ENCODE assay signal across 18 mouse cellular contexts in the genomic region with DNA sequence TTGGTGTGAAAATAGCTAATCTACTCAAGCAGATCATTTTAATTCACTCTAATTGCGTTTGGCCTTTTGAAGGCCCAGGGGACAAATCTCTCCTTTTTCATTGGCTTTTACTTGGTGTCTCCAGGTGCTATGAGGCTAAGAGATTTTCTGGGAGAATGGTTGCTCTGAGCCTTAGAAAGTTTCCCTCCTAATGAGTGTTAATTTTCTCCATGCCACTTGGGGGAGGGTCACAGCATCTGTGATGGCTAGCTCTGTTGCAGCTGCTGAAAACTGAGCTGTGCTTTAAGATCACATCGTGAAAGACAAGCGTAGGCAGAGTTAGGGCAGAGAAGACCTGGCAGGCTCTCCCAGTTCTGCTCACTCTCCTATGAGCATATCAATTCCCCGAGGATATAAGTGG. TPM values are rescaled to one million over a fixed set of nuclear protein-coding genes. Genes with fewer than 3 reads are reported as not detected.
A peak's percentile ranks its signal among the peaks of the same experiment; 100 is the strongest.
DNase-seq lines count a peak whose midpoint lies in the region; ATAC-seq and TF ChIP-seq lines count a peak whose summit lies in the region.
"Had no signal": no experiment of that assay in that cellular context is flagged by ENCODE, and none has a peak within 500 bp of the region (broad histone marks: within the 10 kb centered on the region; RNA-seq: fewer than 3 reads in every experiment).

No protein-coding gene starts in this region.

- H3K4me3 ChIP-seq in gastrocnemius, adult 2 months, result peak overlapping the region; percentile 31
- no peak overlapping the region for H3K4me3 ChIP-seq in midbrain, embryonic 14.5 days (replicated peaks; ENCODE audit: low read depth, low read length)
- no peak overlapping the region for H3K4me3 ChIP-seq in midbrain, embryonic 13.5 days (replicated peaks)
- H3K4me3 ChIP-seq in hindbrain, embryonic 14.5 days (replicated peaks; ENCODE audit: low read length), result no peak overlapping the region
- H3K4me3 ChIP-seq: lung, embryonic 15.5 days had no signal

- H3K27ac ChIP-seq in gastrocnemius, adult 2 months, result peak overlapping the region; percentile 68
- H3K27ac ChIP-seq in midbrain, embryonic 14.5 days (replicated peaks; ENCODE audit: low read depth, low read length), result no peak overlapping the region
- no peak overlapping the region for H3K27ac ChIP-seq in midbrain, embryonic 13.5 days
- H3K27ac ChIP-seq in hindbrain, embryonic 14.5 days, result peak overlapping the region; percentile 9; the same call in 1 of the 2 replicates
- H3K27ac ChIP-seq: lung, embryonic 15.5 days had no signal

- H3K4me1 ChIP-seq in midbrain, embryonic 14.5 days (ENCODE audit: control insufficient read depth, insufficient read depth, low read length), result 0 out of 2 replicates have a peak, but pooled peaks cover 6% of the 10 kb centered on the region
- H3K4me1 ChIP-seq in midbrain, embryonic 13.5 days (replicated peaks), result peaks cover 11% of the 10 kb centered on the region
- peaks cover 16% of the 10 kb centered on the region for H3K4me1 ChIP-seq in hindbrain, embryonic 14.5 days (replicated peaks; ENCODE audit: control insufficient read depth, insufficient read depth, low read length)
- H3K4me1 ChIP-seq: lung, embryonic 15.5 days had no signal

- intact Hi-C loops in gastrocnemius, adult 2 months (cut with DNase I), result no loop called here

- H3K27me3 ChIP-seq in midbrain, embryonic 14.5 days (ENCODE audit: control insufficient read depth, insufficient read depth, low read length), result no peaks in the 10 kb centered on the region
- H3K27me3 ChIP-seq in midbrain, embryonic 13.5 days, result no peaks in the 10 kb centered on the region
- no peaks in the 10 kb centered on the region for H3K27me3 ChIP-seq in hindbrain, embryonic 14.5 days (ENCODE audit: control insufficient read depth, insufficient read depth, low read length)
- H3K27me3 ChIP-seq: lung, embryonic 15.5 days had no signal

- DNase-seq in gastrocnemius, adult 2 months, result peak; percentile 42
- no peak for DNase-seq in gastrocnemius, postnatal 10 days
- DNase-seq in midbrain, embryonic 14.5 days, result peak; percentile 42
- peak; percentile 57 for DNase-seq in hindbrain, embryonic 14.5 days (ENCODE audit: low spot score)
- DNase-seq in cerebellum, adult 9-11 months, result no peak
- no peak for DNase-seq in right cerebral cortex, adult 18-20 months
- DNase-seq: B cell, adult 2 months; cerebellum, postnatal 36 days; liver had no signal

- 35% methylated on average over 4 of the region's 4 CpGs for WGBS in midbrain, embryonic 14.5 days
- WGBS in midbrain, embryonic 13.5 days, result 33% methylated on average over 4 of the region's 4 CpGs
- 33% methylated on average over 4 of the region's 4 CpGs for WGBS in hindbrain, embryonic 14.5 days

- no peak overlapping the region for H3K9ac ChIP-seq in midbrain, embryonic 14.5 days (replicated peaks; ENCODE audit: low read length)
- no peak overlapping the region for H3K9ac ChIP-seq in midbrain, embryonic 13.5 days (replicated peaks)
- no peak overlapping the region for H3K9ac ChIP-seq in hindbrain, embryonic 14.5 days
- H3K9ac ChIP-seq: lung, embryonic 15.5 days had no signal

- no peaks in the 10 kb centered on the region for H3K9me3 ChIP-seq in midbrain, embryonic 14.5 days (ENCODE audit: control insufficient read depth, low read length)
- H3K9me3 ChIP-seq in midbrain, embryonic 13.5 days, result no peaks in the 10 kb centered on the region
- no peaks in the 10 kb centered on the region for H3K9me3 ChIP-seq in hindbrain, embryonic 14.5 days (ENCODE audit: control insufficient read depth, low read length)
- H3K9me3 ChIP-seq: lung, embryonic 15.5 days had no signal

- no peak for ATAC-seq in midbrain, embryonic 14.5 days (ENCODE audit: low FRiP score, low TSS enrichment)
- ATAC-seq in midbrain, embryonic 13.5 days, result no peak
- peak; percentile 25; the same call in 1 of the 2 replicates for ATAC-seq in hindbrain, embryonic 14.5 days (ENCODE audit: low FRiP score)
- no peak for ATAC-seq in monocyte, adult 5-6 weeks (replicated peaks; ENCODE audit: insufficient number of reproducible peaks, low FRiP score, low TSS enrichment, poor library complexity, severe bottlenecking)

- no peaks in the 10 kb centered on the region for H3K36me3 ChIP-seq in midbrain, embryonic 14.5 days (ENCODE audit: control insufficient read depth, insufficient read depth, low read length)
- H3K36me3 ChIP-seq in midbrain, embryonic 13.5 days, result no peaks in the 10 kb centered on the region
- no peaks in the 10 kb centered on the region for H3K36me3 ChIP-seq in hindbrain, embryonic 14.5 days (replicated peaks; ENCODE audit: control insufficient read depth, insufficient read depth)
- H3K36me3 ChIP-seq: lung, embryonic 15.5 days had no signal

- no peak overlapping the region for H3K4me2 ChIP-seq in midbrain, embryonic 14.5 days (ENCODE audit: low read length)
- H3K4me2 ChIP-seq in midbrain, embryonic 13.5 days (replicated peaks), result no peak overlapping the region
- H3K4me2 ChIP-seq in hindbrain, embryonic 14.5 days (replicated peaks), result peak overlapping the region; percentile 21
- H3K4me2 ChIP-seq: lung, embryonic 15.5 days had no signal

- TF ChIP-seq CTCF in gastrocnemius, adult 2 months (IDR thresholded peaks at IDR 0.05), result no peak

RNA-seq across cellular contexts. Expression of a gene that starts 38.5 kb away (rescaled TPM):
- total RNA-seq in gastrocnemius, adult 2 months (2021), result not detected
- not detected for total RNA-seq in gastrocnemius, postnatal 10 days (2021)
- polyA plus RNA-seq in midbrain, embryonic 14.5 days (2014; fragmentation: Nextera tagmentation; extraction: Ambion mirVana), result 1.6 and 1.9 TPM in 2 replicates
- polyA plus RNA-seq in midbrain, embryonic 13.5 days (2015; fragmentation: Nextera tagmentation; extraction: Ambion mirVana), result 0.58 and 1.3 TPM in 2 replicates
- polyA plus RNA-seq in hindbrain, embryonic 14.5 days (2014; fragmentation: Nextera tagmentation; extraction: Ambion mirVana), result 1.7 and 2.8 TPM in 2 replicates
- total RNA-seq in monocyte, adult 5-6 weeks (2017), result not detected in 3 replicates
- total RNA-seq: adrenal gland, postnatal 14 days; heart, adult 8-10 months; heart, postnatal 25 days; megakaryocyte, adult 5-6 weeks had no signal
- polyA plus RNA-seq: large intestine, adult 2 months; spleen, adult 2 months had no signal

RNA-seq across cellular contexts. Expression of a gene that starts 40.9 kb away (rescaled TPM):
- not detected for total RNA-seq in gastrocnemius, adult 2 months (2021)
- total RNA-seq in gastrocnemius, postnatal 10 days (2021), result under 1 TPM; 0.19 to 0.25 TPM
- polyA plus RNA-seq in midbrain, embryonic 14.5 days (2014; fragmentation: Nextera tagmentation; extraction: Ambion mirVana), result 18.8 and 21.8 TPM in 2 replicates
- 7.5 and 9.8 TPM in 2 replicates for polyA plus RNA-seq in midbrain, embryonic 13.5 days (2015; fragmentation: Nextera tagmentation; extraction: Ambion mirVana)
- 15.4 and 18.3 TPM in 2 replicates for polyA plus RNA-seq in hindbrain, embryonic 14.5 days (2014; fragmentation: Nextera tagmentation; extraction: Ambion mirVana)
- 0.11 to 0.19 TPM in 2 of 3 replicates, not detected in the other for total RNA-seq in monocyte, adult 5-6 weeks (2017)

RNA-seq across cellular contexts. Expression of a gene that starts 50.5 kb away (rescaled TPM):
- total RNA-seq in gastrocnemius, adult 2 months (2021), result 100 to 1,000 TPM; 116 to 135 TPM
- 100 to 1,000 TPM; 109 to 111 TPM for total RNA-seq in gastrocnemius, postnatal 10 days (2021)
- polyA plus RNA-seq in midbrain, embryonic 14.5 days (2014; fragmentation: Nextera tagmentation; extraction: Ambion mirVana), result 205 and 217 TPM in 2 replicates
- polyA plus RNA-seq in midbrain, embryonic 13.5 days (2015; fragmentation: Nextera tagmentation; extraction: Ambion mirVana), result 208 and 216 TPM in 2 replicates
- 207 and 222 TPM in 2 replicates for polyA plus RNA-seq in hindbrain, embryonic 14.5 days (2014; fragmentation: Nextera tagmentation; extraction: Ambion mirVana)
- 120 to 326 TPM (median 130 TPM) in 3 replicates for total RNA-seq in monocyte, adult 5-6 weeks (2017)

Comparison
In these comparisons a context has a peak if more than half of its experiments do, and no peak if none do; other contexts are left out.
1. DNase-seq: peak in gastrocnemius, adult 2 months (single experiment), midbrain, embryonic 14.5 days (single experiment) and hindbrain, embryonic 14.5 days (single experiment); none in gastrocnemius, postnatal 10 days (single experiment), cerebellum, adult 9-11 months (single experiment) and right cerebral cortex, adult 18-20 months (single experiment).
2. H3K27ac ChIP-seq: peak in gastrocnemius, adult 2 months (single experiment) and hindbrain, embryonic 14.5 days (single experiment); none in midbrain, embryonic 14.5 days (single experiment) and midbrain, embryonic 13.5 days (single experiment).